Mouse (Mus musculus): Measurements from ENCODE around the gene Arl8b. TPM values are rescaled to one million over a fixed set of nuclear protein-coding genes. Genes with fewer than 3 reads are reported as not detected.
A peak's percentile ranks its signal among the peaks of the same experiment; 100 is the strongest.

Gene Arl8b
- polyA plus RNA-seq, 1 experiment from 2014 or later, result 70.8 TPM

GRCm38 (mm10) chr6:108827336-108827920, 44.5 kb downstream of the Arl8b start:
- H3K4me1 ChIP-seq, result peaks cover 8% of the 10 kb centered on the region; the same call in 1 of the 2 replicates
- no peaks in the 10 kb centered on the region for H3K9me3 ChIP-seq
- no peak overlapping the region for H3K9ac ChIP-seq
- WGBS, result 26% methylated on average over 5 of the region's 5 CpGs
- H3K27ac ChIP-seq, result peak overlapping the region; percentile 8; the same call in 1 of the 2 replicates
- H3K4me2 ChIP-seq, result peak overlapping the region; percentile 65
- ATAC-seq (ENCODE audit: insufficient read depth, low FRiP score, low read depth), result no peak
- H3K27me3 ChIP-seq (replicated peaks), result no peaks in the 10 kb centered on the region
- peak overlapping the region; percentile 85 for H3K4me3 ChIP-seq (replicated peaks)
- H3K36me3 ChIP-seq, result no peaks in the 10 kb centered on the region

- WGBS, result under 1% methylated on average over 60 of the region's 67 CpGs
- Histone ChIP-seq H3K9me3 (no peaks in the 10 kb centered on the region), H3K27me3 (replicated peaks) (no peaks in the 10 kb centered on the region), H3K36me3 (no peaks in the 10 kb centered on the region), H3K9ac (peak within 1 kb of the TSS; percentile 75), H3K4me2 (peak within 1 kb of the TSS; percentile 65), H3K4me3 (replicated peaks) (peak within 1 kb of the TSS; percentile 85), H3K4me1 (peaks cover 8% of the 10 kb centered on the region; the same call in 1 of the 2 replicates), H3K27ac (peak within 1 kb of the TSS; percentile 70)
- peak; percentile 99 for ATAC-seq (ENCODE audit: insufficient read depth, low FRiP score, low read depth)
These were observed 45.5 kb downstream of the Arl8b start, which contains the start of gene Edem1 for GRCm38 (mm10) chr6:108828234-108828868. Gene Edem1, plus strand, starts transcription at chr6:108828641.

- peaks cover 8% of the 10 kb centered on the region; the same call in 1 of the 2 replicates for H3K4me1 ChIP-seq
- peak overlapping the region; percentile 70 for H3K27ac ChIP-seq
- H3K27me3 ChIP-seq (replicated peaks), result no peaks in the 10 kb centered on the region
- peak overlapping the region; percentile 75 for H3K9ac ChIP-seq
- no peaks in the 10 kb centered on the region for H3K9me3 ChIP-seq
- H3K36me3 ChIP-seq, result no peaks in the 10 kb centered on the region
- H3K4me2 ChIP-seq, result peak overlapping the region; percentile 65
- peak overlapping the region; percentile 85 for H3K4me3 ChIP-seq (replicated peaks)
- ATAC-seq (ENCODE audit: insufficient read depth, low FRiP score, low read depth), result peak; percentile 10
- WGBS, result under 1% methylated on average over 56 of the region's 56 CpGs
These were observed 46.0 kb downstream of the Arl8b start for GRCm38 (mm10) chr6:108828872-108829271.

GRCm38 (mm10) chr6:108829386-108830370, 46.8 kb downstream of the Arl8b start:
- H3K4me3 ChIP-seq (replicated peaks), result peak overlapping the region; percentile 85
- H3K9ac ChIP-seq, result peak overlapping the region; percentile 75
- 13% methylated on average over 22 of the region's 22 CpGs for WGBS
- H3K9me3 ChIP-seq, result no peaks in the 10 kb centered on the region
- no peak for ATAC-seq (ENCODE audit: insufficient read depth, low FRiP score, low read depth)
- peak overlapping the region; percentile 65 for H3K4me2 ChIP-seq
- H3K4me1 ChIP-seq, result peaks cover 8% of the 10 kb centered on the region; the same call in 1 of the 2 replicates
- H3K36me3 ChIP-seq, result no peaks in the 10 kb centered on the region
- peak overlapping the region; percentile 70 for H3K27ac ChIP-seq
- H3K27me3 ChIP-seq (replicated peaks), result no peaks in the 10 kb centered on the region

- 79% methylated on average over 1 of the region's 1 CpGs for WGBS
- peaks cover 12% of the 10 kb centered on the region for H3K4me1 ChIP-seq
- no peak overlapping the region for H3K27ac ChIP-seq
- no peaks in the 10 kb centered on the region for H3K27me3 ChIP-seq (replicated peaks)
- ATAC-seq (ENCODE audit: insufficient read depth, low FRiP score, low read depth), result no peak
- no peak overlapping the region for H3K9ac ChIP-seq
- H3K4me3 ChIP-seq (replicated peaks), result no peak overlapping the region
- no peaks in the 10 kb centered on the region for H3K36me3 ChIP-seq
- H3K4me2 ChIP-seq, result peak overlapping the region; percentile 21
- no peaks in the 10 kb centered on the region for H3K9me3 ChIP-seq
These were observed 49.3 kb downstream of the Arl8b start for GRCm38 (mm10) chr6:108832170-108832569.

GRCm38 (mm10) chr6:108832989-108833388, 50.1 kb downstream of the Arl8b start:
- Histone ChIP-seq H3K4me2 (0 out of 2 replicates have a peak overlapping the region, but pooled peaks have one; percentile 1), H3K4me3 (replicated peaks) (no peak overlapping the region), H3K9ac (no peak overlapping the region), H3K36me3 (no peaks in the 10 kb centered on the region), H3K27me3 (replicated peaks) (no peaks in the 10 kb centered on the region), H3K9me3 (no peaks in the 10 kb centered on the region), H3K4me1 (peaks cover 12% of the 10 kb centered on the region), H3K27ac (no peak overlapping the region; the same call in 1 of the 2 replicates)
- no peak for ATAC-seq (ENCODE audit: insufficient read depth, low FRiP score, low read depth)
- WGBS, result 55% methylated on average over 6 of the region's 6 CpGs

- H3K27me3 ChIP-seq (replicated peaks), result no peaks in the 10 kb centered on the region
- H3K4me3 ChIP-seq (replicated peaks), result 0 out of 2 replicates have a peak overlapping the region, but pooled peaks have one; percentile 5
- H3K9me3 ChIP-seq, result no peaks in the 10 kb centered on the region
- peak; percentile 75 for ATAC-seq (ENCODE audit: insufficient read depth, low FRiP score, low read depth)
- 53% methylated on average over 8 of the region's 8 CpGs for WGBS
- peaks cover 12% of the 10 kb centered on the region for H3K4me1 ChIP-seq
- H3K4me2 ChIP-seq, result 0 out of 2 replicates have a peak overlapping the region, but pooled peaks have one; percentile 4
- H3K9ac ChIP-seq, result no peak overlapping the region
- 0 out of 2 replicates have a peak, but pooled peaks cover 2% of the 10 kb centered on the region for H3K36me3 ChIP-seq
- H3K27ac ChIP-seq, result peak overlapping the region; percentile 46; the same call in 1 of the 2 replicates
These were observed 51.2 kb downstream of the Arl8b start for GRCm38 (mm10) chr6:108833963-108834697.

- Histone ChIP-seq H3K4me1 (peaks cover 7% of the 10 kb centered on the region; the same call in 1 of the 2 replicates), H3K27ac (no peak overlapping the region; the same call in 1 of the 2 replicates), H3K9me3 (no peaks in the 10 kb centered on the region), H3K4me3 (replicated peaks) (no peak overlapping the region), H3K36me3 (0 out of 2 replicates have a peak, but pooled peaks cover 2% of the 10 kb centered on the region), H3K4me2 (no peak overlapping the region), H3K27me3 (replicated peaks) (no peaks in the 10 kb centered on the region), H3K9ac (no peak overlapping the region)
- WGBS, result 68% methylated on average over 16 of the region's 16 CpGs
- 0 out of 2 replicates have a peak, but pooled peaks have one; percentile 25 for ATAC-seq (ENCODE audit: insufficient read depth, low FRiP score, low read depth)
These were observed 53.1 kb downstream of the Arl8b start for GRCm38 (mm10) chr6:108835765-108836691.

GRCm38 (mm10) chr6:108837081-108837480, 54.2 kb downstream of the Arl8b start:
- peaks cover 4% of the 10 kb centered on the region; the same call in 1 of the 2 replicates for H3K4me1 ChIP-seq

GRCm38 (mm10) chr6:108837958-108838357, 55.1 kb downstream of the Arl8b start:
- Histone ChIP-seq H3K4me2 (no peak overlapping the region), H3K27me3 (replicated peaks) (no peaks in the 10 kb centered on the region), H3K4me1 (peaks cover 4% of the 10 kb centered on the region; the same call in 1 of the 2 replicates), H3K4me3 (replicated peaks) (no peak overlapping the region), H3K36me3 (peaks cover 7% of the 10 kb centered on the region; the same call in 1 of the 2 replicates), H3K27ac (no peak overlapping the region), H3K9ac (no peak overlapping the region), H3K9me3 (no peaks in the 10 kb centered on the region)
- ATAC-seq (ENCODE audit: insufficient read depth, low FRiP score, low read depth), result no peak
- 78% methylated on average over 4 of the region's 4 CpGs for WGBS

More at GRCm38 (mm10) chr6:108837081-108837480, 54.2 kb downstream of the Arl8b start:
- Histone ChIP-seq H3K9ac (no peak overlapping the region), H3K27me3 (replicated peaks) (no peaks in the 10 kb centered on the region), H3K27ac (no peak overlapping the region), H3K9me3 (no peaks in the 10 kb centered on the region), H3K36me3 (0 out of 2 replicates have a peak, but pooled peaks cover 2% of the 10 kb centered on the region), H3K4me2 (no peak overlapping the region), H3K4me3 (replicated peaks) (no peak overlapping the region)
- WGBS, result 79% methylated on average over 4 of the region's 4 CpGs
- no peak for ATAC-seq (ENCODE audit: insufficient read depth, low FRiP score, low read depth)
